Mouse (Mus musculus): ENCODE results near the gene Ugt1a2. TPM values are rescaled to one million over a fixed set of nuclear protein-coding genes. Genes with fewer than 3 reads are reported as not detected.
A peak's percentile ranks its signal among the peaks of the same experiment; 100 is the strongest.
"Not testable (repeated sequence)": the region's sequence is repeated elsewhere in the genome, so short reads cannot be mapped to it uniquely, and the experiment has no call there.

Ugt1a2 gene
- polyA plus RNA-seq, 1 experiment from 2014 or later = 0.17 TPM

- H3K36me3 ChIP-seq (ENCODE audit: control insufficient read depth, insufficient read depth) = not testable (repeated sequence)
Measured at GRCm38 (mm10) chr1:88223011-88223515, 22.7 kb downstream of the Ugt1a2 start.

GRCm38 (mm10) chr1:88223591-88223990 lies 23.2 kb downstream of the Ugt1a2 start:
- Histone ChIP-seq H3K4me3 (ENCODE audit: low read depth, low read length) (no peak overlapping the region), H3K9ac (ENCODE audit: low read depth, low read length) (no peak overlapping the region), H3K4me2 (ENCODE audit: low read depth, low read length) (no peak overlapping the region), H3K27me3 (ENCODE audit: control insufficient read depth, insufficient read depth, low read depth, low read length) (no peaks in the 10 kb centered on the region), H3K9me3 (replicated peaks; ENCODE audit: control insufficient read depth, low read length) (peaks cover 14% of the 10 kb centered on the region), H3K27ac (ENCODE audit: low read length) (no peak overlapping the region), H3K4me1 (ENCODE audit: control insufficient read depth, low read depth, low read length) (no peaks in the 10 kb centered on the region), H3K36me3 (ENCODE audit: control insufficient read depth, insufficient read depth) (no peaks in the 10 kb centered on the region)
- no peak for ATAC-seq (ENCODE audit: low read depth)
- WGBS (ENCODE audit: insufficient replicate concordance) = 31% methylated on average over 1 of the region's 1 CpGs

More at GRCm38 (mm10) chr1:88223011-88223515, 22.7 kb downstream of the Ugt1a2 start:
- H3K4me3 ChIP-seq (ENCODE audit: low read depth, low read length); H3K27ac ChIP-seq (ENCODE audit: low read length); ATAC-seq (ENCODE audit: low read depth); H3K4me2 ChIP-seq (ENCODE audit: low read depth, low read length); H3K9ac ChIP-seq (ENCODE audit: low read depth, low read length); H3K4me1 ChIP-seq (ENCODE audit: control insufficient read depth, low read depth, low read length); H3K27me3 ChIP-seq (ENCODE audit: control insufficient read depth, insufficient read depth, low read depth, low read length): not testable (repeated sequence)
- H3K9me3 ChIP-seq (replicated peaks; ENCODE audit: control insufficient read depth, low read length) = peaks cover 12% of the 10 kb centered on the region

- no peaks in the 10 kb centered on the region for H3K27me3 ChIP-seq (ENCODE audit: control insufficient read depth, insufficient read depth, low read depth, low read length)
- H3K9ac ChIP-seq (ENCODE audit: low read depth, low read length) = no peak overlapping the region
- no peak overlapping the region for H3K4me3 ChIP-seq (ENCODE audit: low read depth, low read length)
- no peak for ATAC-seq (ENCODE audit: low read depth)
- H3K4me2 ChIP-seq (ENCODE audit: low read depth, low read length) = no peak overlapping the region
- WGBS (ENCODE audit: insufficient replicate concordance) = 51% methylated on average over 2 of the region's 2 CpGs
- H3K9me3 ChIP-seq (replicated peaks; ENCODE audit: control insufficient read depth, low read length) = peaks cover 14% of the 10 kb centered on the region
- H3K4me1 ChIP-seq (ENCODE audit: control insufficient read depth, low read depth, low read length) = no peaks in the 10 kb centered on the region
- no peak overlapping the region for H3K27ac ChIP-seq (ENCODE audit: low read length)
- H3K36me3 ChIP-seq (ENCODE audit: control insufficient read depth, insufficient read depth) = no peaks in the 10 kb centered on the region
Measured at GRCm38 (mm10) chr1:88224029-88224776, 23.8 kb downstream of the Ugt1a2 start.

GRCm38 (mm10) chr1:88225301-88225700 lies 24.9 kb downstream of the Ugt1a2 start:
- not testable (repeated sequence) for H3K4me3 ChIP-seq (ENCODE audit: low read depth, low read length); H3K9ac ChIP-seq (ENCODE audit: low read depth, low read length); H3K36me3 ChIP-seq (ENCODE audit: control insufficient read depth, insufficient read depth); H3K27me3 ChIP-seq (ENCODE audit: control insufficient read depth, insufficient read depth, low read depth, low read length); ATAC-seq (ENCODE audit: low read depth); H3K27ac ChIP-seq (ENCODE audit: low read length); H3K4me1 ChIP-seq (ENCODE audit: control insufficient read depth, low read depth, low read length); H3K4me2 ChIP-seq (ENCODE audit: low read depth, low read length)
- WGBS (ENCODE audit: insufficient replicate concordance) = 29% methylated on average over 2 of the region's 2 CpGs
- H3K9me3 ChIP-seq (replicated peaks; ENCODE audit: control insufficient read depth, low read length) = peaks cover 22% of the 10 kb centered on the region

GRCm38 (mm10) chr1:88225741-88226140 lies 25.3 kb downstream of the Ugt1a2 start:
- H3K27me3 ChIP-seq (ENCODE audit: control insufficient read depth, insufficient read depth, low read depth, low read length) = no peaks in the 10 kb centered on the region
- H3K9me3 ChIP-seq (replicated peaks; ENCODE audit: control insufficient read depth, low read length) = peaks cover 26% of the 10 kb centered on the region

GRCm38 (mm10) chr1:88226670-88227379 lies 26.4 kb downstream of the Ugt1a2 start, which contains the start of gene Mroh2a:
Gene Mroh2a, plus strand, starts transcription at chr1:88226986.
- Histone ChIP-seq H3K36me3 (ENCODE audit: control insufficient read depth, insufficient read depth) (no peaks in the 10 kb centered on the region), H3K9me3 (replicated peaks; ENCODE audit: control insufficient read depth, low read length) (peaks cover 33% of the 10 kb centered on the region), H3K4me1 (ENCODE audit: control insufficient read depth, low read depth, low read length) (no peaks in the 10 kb centered on the region), H3K4me3 (ENCODE audit: low read depth, low read length) (no peak within 1 kb of the TSS), H3K9ac (ENCODE audit: low read depth, low read length) (no peak within 1 kb of the TSS), H3K4me2 (ENCODE audit: low read depth, low read length) (no peak within 1 kb of the TSS), H3K27me3 (ENCODE audit: control insufficient read depth, insufficient read depth, low read depth, low read length) (no peaks in the 10 kb centered on the region), H3K27ac (ENCODE audit: low read length) (no peak within 1 kb of the TSS)
- peak; percentile 19; the same call in 1 of the 2 replicates for ATAC-seq (ENCODE audit: low read depth)
- WGBS (ENCODE audit: insufficient replicate concordance) = 36% methylated on average over 5 of the region's 5 CpGs

More at GRCm38 (mm10) chr1:88225741-88226140, 25.3 kb downstream of the Ugt1a2 start:
- Histone ChIP-seq H3K36me3 (ENCODE audit: control insufficient read depth, insufficient read depth) (no peaks in the 10 kb centered on the region), H3K4me1 (ENCODE audit: control insufficient read depth, low read depth, low read length) (no peaks in the 10 kb centered on the region), H3K9ac (ENCODE audit: low read depth, low read length) (no peak overlapping the region), H3K4me3 (ENCODE audit: low read depth, low read length) (no peak overlapping the region), H3K27ac (ENCODE audit: low read length) (no peak overlapping the region), H3K4me2 (ENCODE audit: low read depth, low read length) (no peak overlapping the region)
- ATAC-seq (ENCODE audit: low read depth) = no peak

GRCm38 (mm10) chr1:88227482-88227881 lies 27.1 kb downstream of the Ugt1a2 start:
- Histone ChIP-seq H3K9me3 (replicated peaks; ENCODE audit: control insufficient read depth, low read length) (peaks cover 31% of the 10 kb centered on the region), H3K4me3 (ENCODE audit: low read depth, low read length) (no peak overlapping the region), H3K27ac (ENCODE audit: low read length) (no peak overlapping the region), H3K27me3 (ENCODE audit: control insufficient read depth, insufficient read depth, low read depth, low read length) (no peaks in the 10 kb centered on the region), H3K4me2 (ENCODE audit: low read depth, low read length) (no peak overlapping the region), H3K4me1 (ENCODE audit: control insufficient read depth, low read depth, low read length) (no peaks in the 10 kb centered on the region), H3K9ac (ENCODE audit: low read depth, low read length) (no peak overlapping the region), H3K36me3 (ENCODE audit: control insufficient read depth, insufficient read depth) (no peaks in the 10 kb centered on the region)
- 40% methylated on average over 2 of the region's 2 CpGs for WGBS (ENCODE audit: insufficient replicate concordance)
- ATAC-seq (ENCODE audit: low read depth) = no peak

GRCm38 (mm10) chr1:88228121-88228520 lies 27.7 kb downstream of the Ugt1a2 start:
- Histone ChIP-seq H3K4me2 (ENCODE audit: low read depth, low read length) (no peak overlapping the region), H3K27ac (ENCODE audit: low read length) (no peak overlapping the region), H3K36me3 (ENCODE audit: control insufficient read depth, insufficient read depth) (no peaks in the 10 kb centered on the region), H3K4me1 (ENCODE audit: control insufficient read depth, low read depth, low read length) (no peaks in the 10 kb centered on the region), H3K27me3 (ENCODE audit: control insufficient read depth, insufficient read depth, low read depth, low read length) (no peaks in the 10 kb centered on the region), H3K9ac (ENCODE audit: low read depth, low read length) (no peak overlapping the region), H3K9me3 (replicated peaks; ENCODE audit: control insufficient read depth, low read length) (peaks cover 33% of the 10 kb centered on the region), H3K4me3 (ENCODE audit: low read depth, low read length) (no peak overlapping the region)
- no peak; the same call in 1 of the 2 replicates for ATAC-seq (ENCODE audit: low read depth)
- 59% methylated on average over 7 of the region's 7 CpGs for WGBS (ENCODE audit: insufficient replicate concordance)

- Histone ChIP-seq H3K4me3 (ENCODE audit: low read depth, low read length) (no peak overlapping the region), H3K27ac (ENCODE audit: low read length) (no peak overlapping the region), H3K4me1 (ENCODE audit: control insufficient read depth, low read depth, low read length) (no peaks in the 10 kb centered on the region), H3K36me3 (ENCODE audit: control insufficient read depth, insufficient read depth) (no peaks in the 10 kb centered on the region), H3K9ac (ENCODE audit: low read depth, low read length) (no peak overlapping the region), H3K4me2 (ENCODE audit: low read depth, low read length) (no peak overlapping the region), H3K27me3 (ENCODE audit: control insufficient read depth, insufficient read depth, low read depth, low read length) (no peaks in the 10 kb centered on the region), H3K9me3 (replicated peaks; ENCODE audit: control insufficient read depth, low read length) (peaks cover 39% of the 10 kb centered on the region)
- WGBS (ENCODE audit: insufficient replicate concordance) = 55% methylated on average over 3 of the region's 3 CpGs
- ATAC-seq (ENCODE audit: low read depth) = no peak
Measured at GRCm38 (mm10) chr1:88229566-88229965, 29.2 kb downstream of the Ugt1a2 start.

Measured in liver, embryonic 16.5 days (tissue).